Mouse (Mus musculus) left cerebral cortex, postnatal 25 days (tissue): Measurements from ENCODE around the gene Nufip2. TPM values are rescaled to one million over a fixed set of nuclear protein-coding genes. Genes with fewer than 3 reads are reported as not detected.

Source experiments
- DNase-seq, 2 experiments: peaks; one replicate each; pipeline ENCODE4 v3.0.0; 2022; ENCODE audit warnings: low spot score in 2 of 2, mixed read lengths in 1 of 2
- intact Hi-C: fragments of 180-260 bp; cut with DNase I; formaldehyde crosslinking; loops from one replicate; pipeline ENCODE4 v1.15.1; 2025
- total RNA-seq, 2 experiments: library from RNA; stranded (reverse); gene quantifications; 2 replicates each; pipeline ENCODE4 v1.2.3; 2021

Nufip2 gene
- total RNA-seq, 2 experiments from 2014 or later: 71.6 to 72.4 TPM

- DNase-seq: peak in 1 of 2 experiments; percentile 63
- intact Hi-C loops: loop anchor here (2.0 kb wide), 1 partner anchor 21 kb away; no protein-coding TSS in a partner anchor
These were observed 100.0 kb downstream of the Nufip2 start for GRCm38 (mm10) chr11:77785768-77786561.

DNA sequence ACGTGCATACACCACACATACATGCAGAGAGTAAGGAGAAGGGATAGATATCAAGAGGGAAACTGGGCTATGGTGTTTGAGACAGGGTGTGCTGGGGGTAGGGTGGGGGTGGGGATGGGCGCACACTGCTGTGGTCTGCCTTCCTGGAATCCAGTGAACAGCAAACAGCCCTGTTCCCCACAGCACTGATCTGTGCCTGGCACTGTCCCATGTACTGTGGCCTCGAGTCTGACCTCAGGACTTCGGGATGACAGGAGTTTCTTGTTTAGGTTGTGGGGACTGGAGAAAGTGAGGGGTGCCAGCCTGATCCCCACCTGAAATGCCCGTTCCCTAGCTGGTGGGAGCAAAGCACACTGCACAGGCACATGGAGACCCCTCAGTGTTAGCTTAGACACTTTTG lies 101.8 kb downstream of the Nufip2 start, which contains the start of gene Gm10277:
TSS of gene Gm10277 (minus strand) at position 41 of the 400 bp plus-strand sequence.
- intact Hi-C loops: no loop called here
- DNase-seq: no peak

- intact Hi-C loops: no loop called here
These were observed 103.6 kb downstream of the Nufip2 start for GRCm38 (mm10) chr11:77789512-77789911.

DNA sequence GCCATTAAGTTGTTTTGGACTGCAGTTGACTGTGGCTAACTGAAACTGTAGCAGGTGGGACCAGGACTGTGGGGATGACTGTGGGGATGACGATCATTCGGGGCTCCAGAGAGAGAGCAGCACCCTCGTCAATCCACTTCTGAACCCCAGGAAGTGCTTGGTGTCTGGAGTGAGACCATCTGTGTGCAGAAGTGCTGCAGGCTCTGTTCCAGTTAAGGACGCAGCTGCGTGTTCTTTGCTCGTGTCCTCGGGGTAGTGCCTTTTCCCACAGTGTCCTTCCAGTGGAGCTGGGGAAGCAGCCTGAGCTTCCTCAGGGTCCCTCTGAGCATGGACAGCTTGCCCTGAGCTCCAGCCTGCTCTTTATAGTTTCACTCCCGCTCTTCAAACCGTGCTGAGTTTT lies 104.3 kb downstream of the Nufip2 start:
- DNase-seq: no peak
- intact Hi-C loops: no loop called here

More at GRCm38 (mm10) chr11:77789512-77789911, 103.6 kb downstream of the Nufip2 start:
- DNase-seq: no peak

DNA sequence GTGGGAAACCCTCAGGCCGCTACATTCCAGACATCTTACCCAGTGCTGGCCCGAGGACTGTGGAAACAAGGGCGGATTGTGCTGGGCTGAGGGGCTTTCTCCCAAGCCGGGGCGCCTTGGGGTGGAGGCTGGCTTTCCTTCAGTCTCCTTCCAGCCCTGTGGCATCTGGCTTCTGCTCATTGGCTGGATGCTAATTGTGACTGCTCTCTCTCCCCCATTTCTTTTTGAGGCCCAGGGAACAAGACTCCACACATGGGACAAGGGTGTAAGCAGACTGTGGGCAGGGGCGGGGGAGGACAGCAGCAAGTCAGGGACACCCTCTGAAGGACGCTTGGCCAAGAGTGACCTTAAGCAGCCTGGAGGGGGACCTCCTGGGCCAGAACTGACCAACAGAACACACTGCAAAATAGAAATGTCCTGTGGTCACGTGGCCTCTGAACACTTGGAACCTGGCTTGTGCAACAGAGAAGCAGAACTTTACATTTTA lies 105.3 kb downstream of the Nufip2 start:
- DNase-seq: no peak
- intact Hi-C loops: no loop called here

Other genes with a start within 250 kb of the Nufip2 start
- gene Coro6, start 223.7 kb upstream of the Nufip2 start, total RNA-seq: 10 to 100 TPM; 31.8 to 36.1 TPM
- gene Ankrd13b, start 196.5 kb upstream of the Nufip2 start, total RNA-seq: 100 to 1,000 TPM; 100 to 101 TPM
- gene Git1, start 192.6 kb upstream of the Nufip2 start, total RNA-seq: 100 to 1,000 TPM; 247 to 261 TPM
- gene Abhd15, start 171.0 kb upstream of the Nufip2 start, total RNA-seq: 1 to 10 TPM; 1.6 to 1.7 TPM
- 1 to 10 TPM; 3.3 to 4.4 TPM for gene Trp53i13, start 170.2 kb upstream of the Nufip2 start, total RNA-seq
- gene Gm10392, start 167.0 kb upstream of the Nufip2 start, total RNA-seq: not detected
- gene Taok1, start 78.3 kb upstream of the Nufip2 start, total RNA-seq: 100 to 1,000 TPM; 107 to 108 TPM
- gene Cryba1, start 39.1 kb downstream of the Nufip2 start, total RNA-seq: not detected
- gene Myo18a, start 77.1 kb downstream of the Nufip2 start, total RNA-seq: 100 to 1,000 TPM; 156 to 157 TPM
- gene Gm10277, start 101.6 kb downstream of the Nufip2 start, total RNA-seq: not detected
- under 1 TPM; 0.69 to 0.96 TPM for gene Pipox, start 207.9 kb downstream of the Nufip2 start, total RNA-seq
- 100 to 1,000 TPM; 145 to 168 TPM for gene Sez6, start 244.6 kb downstream of the Nufip2 start, total RNA-seq